Mouse (Mus musculus): ENCODE measurements around the gene Cramp1l. TPM values are rescaled to one million over a fixed set of nuclear protein-coding genes. Genes with fewer than 3 reads are reported as not detected.

Cramp1l gene
- total RNA-seq, 2 experiments from 2014 or later, result 14.5 to 14.6 TPM

Other genes with a start within 250 kb of the Cramp1l start
- not detected for gene Meiob, start 211.5 kb downstream of the Cramp1l start, total RNA-seq (2021)
- gene Hagh, start 175.6 kb downstream of the Cramp1l start, total RNA-seq (2021), result 100 to 1,000 TPM; 109 to 122 TPM
- 10 to 100 TPM; 70.8 to 78.1 TPM for gene Fahd1, start 165.4 kb downstream of the Cramp1l start, total RNA-seq (2021)
- 1 to 10 TPM; 8.3 to 8.4 TPM for gene Igfals, start 149.8 kb downstream of the Cramp1l start, total RNA-seq (2021)
- gene Nubp2, start 129.4 kb downstream of the Cramp1l start, total RNA-seq (2021), result 10 to 100 TPM; 19.9 to 21.8 TPM
- gene Spsb3, start 129.1 kb downstream of the Cramp1l start, total RNA-seq (2021), result 10 to 100 TPM; 32.4 to 39.3 TPM
- 10 to 100 TPM; 17.5 to 17.9 TPM for gene Eme2, start 120.7 kb downstream of the Cramp1l start, total RNA-seq (2021)
- 100 to 1,000 TPM; 108 to 115 TPM for gene Mrps34, start 120.7 kb downstream of the Cramp1l start, total RNA-seq (2021)
- 10 to 100 TPM; 41.5 to 43.7 TPM for gene Nme3, start 119.3 kb downstream of the Cramp1l start, total RNA-seq (2021)
- 10 to 100 TPM; 66.2 to 70.4 TPM for gene Mapk8ip3, start 78.8 kb downstream of the Cramp1l start, total RNA-seq (2021)
- gene Jpt2, start 55.1 kb downstream of the Cramp1l start, total RNA-seq (2021), result 10 to 100 TPM in 1 of 2 experiments, 1 to 10 TPM in 1; 7.5 to 11.1 TPM
- 1 to 10 TPM; 6.3 to 7.3 TPM for gene Ift140, start 297 bp upstream of the Cramp1l start, total RNA-seq (2021)
- gene Tmem204, start 67.8 kb upstream of the Cramp1l start, total RNA-seq (2021), result 10 to 100 TPM; 35.5 to 39.1 TPM
- 10 to 100 TPM; 11.2 to 13.3 TPM for gene Telo2, start 100.2 kb upstream of the Cramp1l start, total RNA-seq (2021)
- 1 to 10 TPM; 4.6 to 7.2 TPM for gene Ptx4, start 105.0 kb upstream of the Cramp1l start, total RNA-seq (2021)
- 10 to 100 TPM; 27.5 to 28.9 TPM for gene Clcn7, start 117.6 kb upstream of the Cramp1l start, total RNA-seq (2021)
- gene Ccdc154, start 146.7 kb upstream of the Cramp1l start, total RNA-seq (2021), result not detected
- not detected for gene Gm38655, start 159.7 kb upstream of the Cramp1l start, total RNA-seq (2021)
- gene BC003965, start 168.8 kb upstream of the Cramp1l start, total RNA-seq (2021), result 10 to 100 TPM; 19.2 to 22.0 TPM
- 10 to 100 TPM; 10.8 to 10.9 TPM for gene Unkl, start 172.6 kb upstream of the Cramp1l start, total RNA-seq (2021)
- 10 to 100 TPM; 13.1 to 14.3 TPM for gene Gnptg, start 224.3 kb upstream of the Cramp1l start, total RNA-seq (2021)
- gene Tsr3, start 224.4 kb upstream of the Cramp1l start, total RNA-seq (2021), result 10 to 100 TPM in 1 of 2 experiments, 1 to 10 TPM in 1; 9.3 to 10.2 TPM
- under 1 TPM; 0.17 to 0.63 TPM for gene Baiap3, start 240.6 kb upstream of the Cramp1l start, total RNA-seq (2021)